Mouse (Mus musculus): ENCODE results near the gene Ifna13. TPM values are rescaled to one million over a fixed set of nuclear protein-coding genes. Genes with fewer than 3 reads are reported as not detected.

The Ifna13 gene
- polyA plus RNA-seq, 2 experiments = not detected

- Histone ChIP-seq H3K9ac (ENCODE audit: low read depth, low read length, severe bottlenecking) (no peak overlapping the region), H3K4me3 (replicated peaks; ENCODE audit: low read length) (peak overlapping the region; percentile 33), H3K27me3 (ENCODE audit: control insufficient read depth, insufficient read depth, low read length) (no peaks in the 10 kb centered on the region), H3K9me3 (ENCODE audit: control insufficient read depth, low read length) (no peaks in the 10 kb centered on the region), H3K27ac (replicated peaks; ENCODE audit: low read depth, low read length) (0 out of 2 replicates have a peak overlapping the region, but pooled peaks have one; percentile 19), H3K4me1 (ENCODE audit: control insufficient read depth, insufficient read depth, low read length) (no peaks in the 10 kb centered on the region), H3K4me2 (replicated peaks; ENCODE audit: low read depth, low read length, severe bottlenecking) (peak overlapping the region; percentile 45), H3K36me3 (ENCODE audit: control insufficient read depth, insufficient read depth, low read length) (no peaks in the 10 kb centered on the region)
- 13% methylated on average over 11 of the region's 11 CpGs for WGBS
- TF ChIP-seq POLR2A (IDR thresholded peaks at IDR 0.05; ENCODE audit: borderline replicate concordance, extremely low read depth, insufficient read depth, insufficient read length) = no peak
- peak; percentile 99 for DNase-seq (ENCODE audit: low spot score)
- peak; percentile 96 for ATAC-seq (ENCODE audit: low FRiP score, low read depth)
These were observed 3.0 kb downstream of the Ifna13 start for GRCm38 (mm10) chr4:88641077-88641831.

- no peak overlapping the region for H3K27ac ChIP-seq (replicated peaks; ENCODE audit: low read depth, low read length)
These were observed 3.6 kb downstream of the Ifna13 start for GRCm38 (mm10) chr4:88640704-88641076.

GRCm38 (mm10) chr4:88634311-88634710 is 9.9 kb downstream of the Ifna13 start, which contains the start of gene C87499:
Gene C87499 (minus strand): TSS chr4:88634411.
- DNase-seq (ENCODE audit: low spot score) = no peak
- H3K27me3 ChIP-seq (ENCODE audit: control insufficient read depth, insufficient read depth, low read length) = no peaks in the 10 kb centered on the region
- H3K27ac ChIP-seq (replicated peaks; ENCODE audit: low read depth, low read length) = no peak within 1 kb of the TSS
- TF ChIP-seq POLR2A (IDR thresholded peaks at IDR 0.05; ENCODE audit: borderline replicate concordance, extremely low read depth, insufficient read depth, insufficient read length) = no peak
- H3K4me1 ChIP-seq (ENCODE audit: control insufficient read depth, insufficient read depth, low read length) = no peaks in the 10 kb centered on the region
- H3K36me3 ChIP-seq (ENCODE audit: control insufficient read depth, insufficient read depth, low read length) = no peaks in the 10 kb centered on the region
- no peak within 1 kb of the TSS for H3K9ac ChIP-seq (ENCODE audit: low read depth, low read length, severe bottlenecking)
- 87% methylated on average over 4 of the region's 4 CpGs for WGBS
- H3K4me2 ChIP-seq (replicated peaks; ENCODE audit: low read depth, low read length, severe bottlenecking) = no peak within 1 kb of the TSS
- H3K9me3 ChIP-seq (ENCODE audit: control insufficient read depth, low read length) = no peaks in the 10 kb centered on the region
- no peak within 1 kb of the TSS for H3K4me3 ChIP-seq (replicated peaks; ENCODE audit: low read length)
- no peak for ATAC-seq (ENCODE audit: low FRiP score, low read depth)

More at GRCm38 (mm10) chr4:88640704-88641076, 3.6 kb downstream of the Ifna13 start:
- DNase-seq (ENCODE audit: low spot score) (no peak), ATAC-seq (ENCODE audit: low FRiP score, low read depth) (no peak)
- 61% methylated on average over 8 of the region's 8 CpGs for WGBS
- H3K27me3 ChIP-seq (ENCODE audit: control insufficient read depth, insufficient read depth, low read length) = no peaks in the 10 kb centered on the region
- H3K9ac ChIP-seq (ENCODE audit: low read depth, low read length, severe bottlenecking) = peak overlapping the region; percentile 47
- H3K4me1 ChIP-seq (ENCODE audit: control insufficient read depth, insufficient read depth, low read length) = no peaks in the 10 kb centered on the region
- no peaks in the 10 kb centered on the region for H3K9me3 ChIP-seq (ENCODE audit: control insufficient read depth, low read length)
- H3K36me3 ChIP-seq (ENCODE audit: control insufficient read depth, insufficient read depth, low read length) = no peaks in the 10 kb centered on the region
- no peak for TF ChIP-seq POLR2A (IDR thresholded peaks at IDR 0.05; ENCODE audit: borderline replicate concordance, extremely low read depth, insufficient read depth, insufficient read length)
- peak overlapping the region; percentile 33 for H3K4me3 ChIP-seq (replicated peaks; ENCODE audit: low read length)
- peak overlapping the region; percentile 45 for H3K4me2 ChIP-seq (replicated peaks; ENCODE audit: low read depth, low read length, severe bottlenecking)

GRCm38 (mm10) chr4:88603276-88603675 is 41.0 kb downstream of the Ifna13 start, which contains the start of gene Ifna12:
Gene Ifna12 (minus strand): TSS chr4:88603376.
- H3K4me1 ChIP-seq (ENCODE audit: control insufficient read depth, insufficient read depth, low read length) = no peaks in the 10 kb centered on the region
- no peak within 1 kb of the TSS for H3K9ac ChIP-seq (ENCODE audit: low read depth, low read length, severe bottlenecking)
- DNase-seq (ENCODE audit: low spot score) (no peak), ATAC-seq (ENCODE audit: low FRiP score, low read depth) (no peak)
- H3K4me2 ChIP-seq (replicated peaks; ENCODE audit: low read depth, low read length, severe bottlenecking) = no peak within 1 kb of the TSS
- H3K27me3 ChIP-seq (ENCODE audit: control insufficient read depth, insufficient read depth, low read length) = no peaks in the 10 kb centered on the region
- H3K27ac ChIP-seq (replicated peaks; ENCODE audit: low read depth, low read length) = no peak within 1 kb of the TSS
- H3K9me3 ChIP-seq (ENCODE audit: control insufficient read depth, low read length) = no peaks in the 10 kb centered on the region
- H3K36me3 ChIP-seq (ENCODE audit: control insufficient read depth, insufficient read depth, low read length) = no peaks in the 10 kb centered on the region
- no peak for TF ChIP-seq POLR2A (IDR thresholded peaks at IDR 0.05; ENCODE audit: borderline replicate concordance, extremely low read depth, insufficient read depth, insufficient read length)
- H3K4me3 ChIP-seq (replicated peaks; ENCODE audit: low read length) = no peak within 1 kb of the TSS

Other genes starting within 250 kb of the Ifna13 start
Only the 30 nearest of the 33 such genes appear.
- gene Ifnb1, start 121.7 kb downstream of the Ifna13 start, polyA plus RNA-seq (2012; rRNA removed) = 0.10 TPM in 1 of 2 replicates, not detected in the other
- gene Ifnb1, start 121.7 kb downstream of the Ifna13 start, polyA plus RNA-seq (2014; fragmentation: Nextera tagmentation; extraction: Ambion mirVana) = not detected in 2 replicates
- not detected in 2 replicates for gene Ifna15, start 86.2 kb downstream of the Ifna13 start, polyA plus RNA-seq (2012; rRNA removed)
- not detected in 2 replicates for gene Ifna15, start 86.2 kb downstream of the Ifna13 start, polyA plus RNA-seq (2014; fragmentation: Nextera tagmentation; extraction: Ambion mirVana)
- not detected in 2 replicates for gene Ifna14, start 72.7 kb downstream of the Ifna13 start, polyA plus RNA-seq (2012; rRNA removed)
- not detected in 2 replicates for gene Ifna14, start 72.7 kb downstream of the Ifna13 start, polyA plus RNA-seq (2014; fragmentation: Nextera tagmentation; extraction: Ambion mirVana)
- not detected in 2 replicates for gene Ifna9, start 52.1 kb downstream of the Ifna13 start, polyA plus RNA-seq (2012; rRNA removed)
- gene Ifna9, start 52.1 kb downstream of the Ifna13 start, polyA plus RNA-seq (2014; fragmentation: Nextera tagmentation; extraction: Ambion mirVana) = not detected in 2 replicates
- gene Ifna12, start 41.1 kb downstream of the Ifna13 start, polyA plus RNA-seq (2012; rRNA removed) = not detected in 2 replicates
- gene Ifna12, start 41.1 kb downstream of the Ifna13 start, polyA plus RNA-seq (2014; fragmentation: Nextera tagmentation; extraction: Ambion mirVana) = not detected in 2 replicates
- gene C87499, start 10.0 kb downstream of the Ifna13 start, polyA plus RNA-seq (2012; rRNA removed) = not detected in 2 replicates
- not detected in 2 replicates for gene C87499, start 10.0 kb downstream of the Ifna13 start, polyA plus RNA-seq (2014; fragmentation: Nextera tagmentation; extraction: Ambion mirVana)
- gene Ifna16, start 32.5 kb upstream of the Ifna13 start, polyA plus RNA-seq (2012; rRNA removed) = not detected in 2 replicates
- not detected in 2 replicates for gene Ifna16, start 32.5 kb upstream of the Ifna13 start, polyA plus RNA-seq (2014; fragmentation: Nextera tagmentation; extraction: Ambion mirVana)
- not detected in 2 replicates for gene Ifna2, start 39.5 kb upstream of the Ifna13 start, polyA plus RNA-seq (2012; rRNA removed)
- gene Ifna2, start 39.5 kb upstream of the Ifna13 start, polyA plus RNA-seq (2014; fragmentation: Nextera tagmentation; extraction: Ambion mirVana) = not detected in 2 replicates
- gene Ifnab, start 46.9 kb upstream of the Ifna13 start, polyA plus RNA-seq (2012; rRNA removed) = 0.09 TPM in 1 of 2 replicates, not detected in the other
- gene Ifnab, start 46.9 kb upstream of the Ifna13 start, polyA plus RNA-seq (2014; fragmentation: Nextera tagmentation; extraction: Ambion mirVana) = not detected in 2 replicates
- gene Gm26566, start 77.3 kb upstream of the Ifna13 start, polyA plus RNA-seq (2012; rRNA removed) = 0.63 and 0.86 TPM in 2 replicates
- 0.70 and 2.0 TPM in 2 replicates for gene Gm26566, start 77.3 kb upstream of the Ifna13 start, polyA plus RNA-seq (2014; fragmentation: Nextera tagmentation; extraction: Ambion mirVana)
- gene Klhl9, start 78.0 kb upstream of the Ifna13 start, polyA plus RNA-seq (2012; rRNA removed) = 41.4 and 41.6 TPM in 2 replicates
- gene Klhl9, start 78.0 kb upstream of the Ifna13 start, polyA plus RNA-seq (2014; fragmentation: Nextera tagmentation; extraction: Ambion mirVana) = 127 and 137 TPM in 2 replicates
- not detected in 2 replicates for gene Gm13271, start 110.4 kb upstream of the Ifna13 start, polyA plus RNA-seq (2012; rRNA removed)
- gene Gm13271, start 110.4 kb upstream of the Ifna13 start, polyA plus RNA-seq (2014; fragmentation: Nextera tagmentation; extraction: Ambion mirVana) = not detected in 2 replicates
- gene Gm13283, start 115.7 kb upstream of the Ifna13 start, polyA plus RNA-seq (2012; rRNA removed) = 0.13 and 0.24 TPM in 2 replicates
- gene Gm13283, start 115.7 kb upstream of the Ifna13 start, polyA plus RNA-seq (2014; fragmentation: Nextera tagmentation; extraction: Ambion mirVana) = 0.21 TPM in 1 of 2 replicates, not detected in the other
- gene Gm13290, start 129.4 kb upstream of the Ifna13 start, polyA plus RNA-seq (2012; rRNA removed) = not detected in 2 replicates
- 0.33 and 0.48 TPM in 2 replicates for gene Gm13290, start 129.4 kb upstream of the Ifna13 start, polyA plus RNA-seq (2014; fragmentation: Nextera tagmentation; extraction: Ambion mirVana)
- gene Gm13289, start 132.5 kb upstream of the Ifna13 start, polyA plus RNA-seq (2012; rRNA removed) = not detected in 2 replicates
- gene Gm13289, start 132.5 kb upstream of the Ifna13 start, polyA plus RNA-seq (2014; fragmentation: Nextera tagmentation; extraction: Ambion mirVana) = not detected in 2 replicates
- 0.16 TPM in 1 of 2 replicates, not detected in the other for gene Gm13272, start 135.4 kb upstream of the Ifna13 start, polyA plus RNA-seq (2012; rRNA removed)
- not detected in 2 replicates for gene Gm13272, start 135.4 kb upstream of the Ifna13 start, polyA plus RNA-seq (2014; fragmentation: Nextera tagmentation; extraction: Ambion mirVana)
- 0.10 and 0.17 TPM in 2 replicates for gene Ifnz, start 137.7 kb upstream of the Ifna13 start, polyA plus RNA-seq (2012; rRNA removed)
- 0.25 TPM in 1 of 2 replicates, not detected in the other for gene Ifnz, start 137.7 kb upstream of the Ifna13 start, polyA plus RNA-seq (2014; fragmentation: Nextera tagmentation; extraction: Ambion mirVana)
- 0.14 and 0.44 TPM in 2 replicates for gene Gm13276, start 141.2 kb upstream of the Ifna13 start, polyA plus RNA-seq (2012; rRNA removed)
- not detected in 2 replicates for gene Gm13276, start 141.2 kb upstream of the Ifna13 start, polyA plus RNA-seq (2014; fragmentation: Nextera tagmentation; extraction: Ambion mirVana)
- gene Gm13277, start 144.2 kb upstream of the Ifna13 start, polyA plus RNA-seq (2012; rRNA removed) = not detected in 2 replicates
- gene Gm13277, start 144.2 kb upstream of the Ifna13 start, polyA plus RNA-seq (2014; fragmentation: Nextera tagmentation; extraction: Ambion mirVana) = not detected in 2 replicates
- gene Gm13278, start 147.1 kb upstream of the Ifna13 start, polyA plus RNA-seq (2012; rRNA removed) = not detected in 2 replicates
- gene Gm13278, start 147.1 kb upstream of the Ifna13 start, polyA plus RNA-seq (2014; fragmentation: Nextera tagmentation; extraction: Ambion mirVana) = not detected in 2 replicates
- 0.47 TPM in 1 of 2 replicates, not detected in the other for gene Gm13275, start 150.0 kb upstream of the Ifna13 start, polyA plus RNA-seq (2012; rRNA removed)
- not detected in 2 replicates for gene Gm13275, start 150.0 kb upstream of the Ifna13 start, polyA plus RNA-seq (2014; fragmentation: Nextera tagmentation; extraction: Ambion mirVana)
- gene Gm13279, start 152.9 kb upstream of the Ifna13 start, polyA plus RNA-seq (2012; rRNA removed) = not detected in 2 replicates
- gene Gm13279, start 152.9 kb upstream of the Ifna13 start, polyA plus RNA-seq (2014; fragmentation: Nextera tagmentation; extraction: Ambion mirVana) = not detected in 2 replicates
- not detected in 2 replicates for gene Gm13285, start 155.2 kb upstream of the Ifna13 start, polyA plus RNA-seq (2012; rRNA removed)
- 0.65 and 1.3 TPM in 2 replicates for gene Gm13285, start 155.2 kb upstream of the Ifna13 start, polyA plus RNA-seq (2014; fragmentation: Nextera tagmentation; extraction: Ambion mirVana)
- gene Gm13287, start 158.8 kb upstream of the Ifna13 start, polyA plus RNA-seq (2012; rRNA removed) = 0.47 TPM in 1 of 2 replicates, not detected in the other
- gene Gm13287, start 158.8 kb upstream of the Ifna13 start, polyA plus RNA-seq (2014; fragmentation: Nextera tagmentation; extraction: Ambion mirVana) = not detected in 2 replicates
- gene Gm13288, start 161.1 kb upstream of the Ifna13 start, polyA plus RNA-seq (2012; rRNA removed) = 0.04 and 0.09 TPM in 2 replicates
- not detected in 2 replicates for gene Gm13288, start 161.1 kb upstream of the Ifna13 start, polyA plus RNA-seq (2014; fragmentation: Nextera tagmentation; extraction: Ambion mirVana)
- not detected in 2 replicates for gene Ifna7, start 171.8 kb upstream of the Ifna13 start, polyA plus RNA-seq (2012; rRNA removed)
- gene Ifna7, start 171.8 kb upstream of the Ifna13 start, polyA plus RNA-seq (2014; fragmentation: Nextera tagmentation; extraction: Ambion mirVana) = not detected in 2 replicates
- gene Ifna11, start 175.5 kb upstream of the Ifna13 start, polyA plus RNA-seq (2012; rRNA removed) = not detected in 2 replicates
- gene Ifna11, start 175.5 kb upstream of the Ifna13 start, polyA plus RNA-seq (2014; fragmentation: Nextera tagmentation; extraction: Ambion mirVana) = not detected in 2 replicates
- not detected in 2 replicates for gene Ifna6, start 183.0 kb upstream of the Ifna13 start, polyA plus RNA-seq (2012; rRNA removed)
- gene Ifna6, start 183.0 kb upstream of the Ifna13 start, polyA plus RNA-seq (2014; fragmentation: Nextera tagmentation; extraction: Ambion mirVana) = not detected in 2 replicates
- not detected in 2 replicates for gene Ifna5, start 191.1 kb upstream of the Ifna13 start, polyA plus RNA-seq (2012; rRNA removed)
- not detected in 2 replicates for gene Ifna5, start 191.1 kb upstream of the Ifna13 start, polyA plus RNA-seq (2014; fragmentation: Nextera tagmentation; extraction: Ambion mirVana)
- gene Ifna4, start 197.4 kb upstream of the Ifna13 start, polyA plus RNA-seq (2012; rRNA removed) = not detected in 2 replicates
- gene Ifna4, start 197.4 kb upstream of the Ifna13 start, polyA plus RNA-seq (2014; fragmentation: Nextera tagmentation; extraction: Ambion mirVana) = not detected in 2 replicates

Data from limb, embryonic 14.5 days (tissue).